Mouse (Mus musculus): ENCODE measurements around the gene 3110009E18Rik. TPM values are rescaled to one million over a fixed set of nuclear protein-coding genes. Genes with fewer than 3 reads are reported as not detected.

Gene 3110009E18Rik
- polyA plus RNA-seq, 1 experiment from 2014 or later = 22.9 TPM

DNA sequence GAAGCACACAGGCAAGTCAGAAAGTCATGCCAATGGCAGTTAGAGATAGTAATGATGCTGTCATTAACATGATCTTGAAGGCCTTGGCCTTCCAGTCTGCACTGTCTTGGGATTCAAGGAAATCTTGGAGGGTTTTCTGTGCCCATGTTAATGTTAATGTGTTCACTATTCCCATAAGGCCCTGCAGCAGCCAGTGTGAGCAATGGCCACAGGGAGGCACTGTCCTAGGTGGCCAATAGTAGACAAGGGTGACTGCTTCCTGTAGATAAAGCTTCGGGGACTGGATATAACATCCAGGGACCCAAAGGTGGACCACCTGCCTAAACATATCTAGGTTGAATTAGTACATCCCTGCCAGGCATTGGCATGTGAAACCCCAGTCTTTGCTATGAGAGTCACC is 116.1 kb downstream of the 3110009E18Rik start:
- Histone ChIP-seq H3K27me3 (no peaks in the 10 kb centered on the region), H3K9ac (no peak overlapping the region), H3K27ac (no peak overlapping the region), H3K36me3 (no peaks in the 10 kb centered on the region), H3K4me3 (no peak overlapping the region), H3K9me3 (no peaks in the 10 kb centered on the region), H3K4me1 (no peaks in the 10 kb centered on the region), H3K4me2 (replicated peaks) (no peak overlapping the region)
- WGBS = 72% methylated on average over 1 of the region's 1 CpGs
- no peak for ATAC-seq (ENCODE audit: insufficient number of reproducible peaks, insufficient read depth, low FRiP score, low TSS enrichment)

Other genes starting within 250 kb of the 3110009E18Rik start
- gene Tmem177, start 208.0 kb upstream of the 3110009E18Rik start, polyA plus RNA-seq (2016; fragmentation: Nextera tagmentation; extraction: Ambion mirVana) = 7.5 and 7.9 TPM in 2 replicates
- 0.27 TPM in 1 of 2 replicates, not detected in the other for gene Cfap221, start 124.0 kb upstream of the 3110009E18Rik start, polyA plus RNA-seq (2016; fragmentation: Nextera tagmentation; extraction: Ambion mirVana)
- gene Sctr, start 114.3 kb upstream of the 3110009E18Rik start, polyA plus RNA-seq (2016; fragmentation: Nextera tagmentation; extraction: Ambion mirVana) = 0.20 and 0.47 TPM in 2 replicates
- 6.9 and 8.7 TPM in 2 replicates for gene Tmem37, start 47.1 kb upstream of the 3110009E18Rik start, polyA plus RNA-seq (2016; fragmentation: Nextera tagmentation; extraction: Ambion mirVana)
- 573 and 602 TPM in 2 replicates for gene Dbi, start 109 bp upstream of the 3110009E18Rik start, polyA plus RNA-seq (2016; fragmentation: Nextera tagmentation; extraction: Ambion mirVana)
- 2.6 and 3.1 TPM in 2 replicates for gene Steap3, start 151.5 kb downstream of the 3110009E18Rik start, polyA plus RNA-seq (2016; fragmentation: Nextera tagmentation; extraction: Ambion mirVana)
- gene C1ql2, start 219.4 kb downstream of the 3110009E18Rik start, polyA plus RNA-seq (2016; fragmentation: Nextera tagmentation; extraction: Ambion mirVana) = 0.20 and 0.22 TPM in 2 replicates

Data from embryonic facial prominence, embryonic 12.5 days (tissue).